Mouse (Mus musculus) neural tube, embryonic 15.5 days (tissue): ENCODE data around the gene Elf1. TPM values are rescaled to one million over a fixed set of nuclear protein-coding genes. Genes with fewer than 3 reads are reported as not detected.

Experiments
- ATAC-seq: fragments of 200-750 bp; cut with Nextera tagmentation; 2 replicates; pipeline ENCODE4 v1.8.0; 2017; ENCODE audit warnings: mild to moderate bottlenecking, moderate TSS enrichment, moderate library complexity; ENCODE audit not compliant: low FRiP score
- H3K27ac ChIP-seq: fragments of 300-500 bp; sonication (generic); replicated peaks from 2 replicates; pipeline ENCODE4 v1.5.1; 2015; ENCODE audit warnings: mild to moderate bottlenecking, inconsistent platforms
- H3K27me3 ChIP-seq: fragments of 300-500 bp; sonication (generic); replicated peaks from 2 replicates; pipeline ENCODE4 v1.6.1; 2015; ENCODE audit warnings: inconsistent platforms
- H3K36me3 ChIP-seq: fragments of 300-500 bp; sonication (generic); 2 replicates; pipeline ENCODE4 v1.6.1; 2015; ENCODE audit warnings: inconsistent platforms
- H3K4me1 ChIP-seq: fragments of 300-500 bp; sonication (generic); 2 replicates; pipeline ENCODE4 v1.6.1; 2015; ENCODE audit warnings: inconsistent platforms
- H3K4me2 ChIP-seq: fragments of 300-500 bp; sonication (generic); 2 replicates; pipeline ENCODE4 v1.6.1; 2015; ENCODE audit warnings: inconsistent platforms, mild to moderate bottlenecking, moderate library complexity
- H3K4me3 ChIP-seq: fragments of 300-500 bp; sonication (generic); replicated peaks from 2 replicates; pipeline ENCODE4 v1.5.1; 2015; ENCODE audit warnings: mild to moderate bottlenecking, inconsistent platforms
- H3K9ac ChIP-seq: fragments of 300-500 bp; sonication (generic); replicated peaks from 2 replicates; pipeline ENCODE4 v1.6.1; 2015; ENCODE audit warnings: mild to moderate bottlenecking, inconsistent platforms
- H3K9me3 ChIP-seq: fragments of 300-500 bp; sonication (generic); replicated peaks from 2 replicates; pipeline ENCODE4 v1.6.1; 2016; ENCODE audit warnings: inconsistent platforms
- WGBS: fragments of 180-500 bp; shearing (Covaris S2); methylation state at CpG from one replicate; pipeline ENCODE4 v1.1.7; 2015; ENCODE audit warnings: mixed read lengths; 5-methylcytosine and 5-hydroxymethylcytosine counted together
- microRNA-seq: library from miRNA; unstranded; fragments of <30 nt; microRNA quantifications from one replicate; pipeline ENCODE4, GENCODE M21; 2017
- polyA plus RNA-seq: library from polyadenylated mRNA; unstranded; fragments of >200 nt; fragmentation: Nextera tagmentation; extraction: Ambion mirVana; gene quantifications from 2 replicates; pipeline ENCODE4 v1.2.1, GENCODE M21; 2015

The Elf1 gene
- polyA plus RNA-seq, 1 experiment from 2014 or later, result 2.5 TPM

DNA sequence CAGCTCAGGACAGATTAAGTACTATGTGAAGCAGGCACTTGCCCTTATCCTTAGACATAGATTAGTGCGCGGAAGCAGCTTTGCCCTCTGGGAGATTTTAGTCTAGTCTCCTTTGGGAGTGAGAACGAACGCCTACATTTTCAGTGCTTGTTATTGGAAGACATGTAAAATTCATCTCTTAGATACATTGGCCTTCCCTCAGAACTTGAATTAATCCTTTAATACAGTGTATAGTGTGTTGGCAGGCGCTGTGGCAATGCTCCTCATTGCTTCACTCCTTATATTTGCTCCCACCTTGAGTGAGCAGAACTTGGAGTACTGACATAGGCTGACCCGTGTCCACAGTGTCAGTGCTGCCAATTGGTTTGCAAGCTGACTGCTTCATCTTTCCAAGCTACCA is 127.3 kb downstream of the Elf1 start:
- ATAC-seq, result no peak
- Histone ChIP-seq H3K4me1 (no peaks in the 10 kb centered on the region), H3K9me3 (no peaks in the 10 kb centered on the region), H3K4me2 (no peak overlapping the region), H3K9ac (no peak overlapping the region), H3K27ac (no peak overlapping the region), H3K4me3 (no peak overlapping the region), H3K36me3 (peaks cover 75% of the 10 kb centered on the region), H3K27me3 (no peaks in the 10 kb centered on the region)
- WGBS, result 94% methylated on average over 6 of the region's 6 CpGs

DNA sequence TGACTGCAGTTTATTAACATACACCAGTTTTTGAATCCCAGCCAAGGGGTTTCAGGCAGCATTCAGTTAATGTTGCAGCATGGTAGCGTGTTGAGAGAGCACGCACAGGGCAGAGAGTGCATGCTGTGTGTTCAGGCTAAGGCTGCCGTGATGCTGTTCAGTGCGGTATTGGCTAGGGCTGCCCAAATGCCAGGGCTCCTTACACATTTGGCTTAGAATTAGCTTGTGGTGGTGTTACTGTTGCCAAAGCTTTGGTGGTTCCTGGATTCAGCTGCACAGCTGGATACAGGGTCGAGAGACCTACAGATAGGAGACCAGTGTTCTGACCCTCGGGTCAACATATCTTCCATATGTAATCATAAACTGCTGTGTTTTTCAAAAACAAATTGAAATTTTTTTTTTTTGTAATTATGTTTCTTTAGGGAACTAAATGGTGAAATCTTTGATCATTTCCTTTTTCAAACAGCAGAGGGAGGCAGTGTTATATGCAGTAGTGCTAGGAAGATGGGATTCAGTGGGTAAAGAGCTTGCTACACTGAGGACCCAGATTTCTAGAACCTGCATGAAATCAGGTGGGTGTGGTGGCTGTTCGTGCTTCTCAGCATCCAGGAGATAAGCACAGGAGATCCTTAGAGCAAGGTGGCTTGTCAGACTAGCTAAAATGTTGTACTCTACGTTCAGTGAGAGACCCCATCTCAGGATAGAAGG is 136.3 kb downstream of the Elf1 start:
- Histone ChIP-seq H3K27me3 (no peaks in the 10 kb centered on the region), H3K36me3 (peaks cover 52% of the 10 kb centered on the region), H3K4me1 (no peaks in the 10 kb centered on the region), H3K27ac (no peak overlapping the region), H3K9ac (no peak overlapping the region), H3K4me2 (no peak overlapping the region), H3K4me3 (no peak overlapping the region), H3K9me3 (no peaks in the 10 kb centered on the region)
- peak; percentile 84 for ATAC-seq
- 79% methylated on average over 8 of the region's 8 CpGs for WGBS

GRCm38 (mm10) chr14:79619802-79620201 is 138.8 kb downstream of the Elf1 start:
- ATAC-seq, result no peak
- H3K9me3 ChIP-seq, result no peaks in the 10 kb centered on the region
- no peak overlapping the region for H3K4me3 ChIP-seq
- WGBS, result 93% methylated on average over 7 of the region's 7 CpGs
- H3K27ac ChIP-seq, result no peak overlapping the region
- peaks cover 44% of the 10 kb centered on the region for H3K36me3 ChIP-seq
- H3K4me1 ChIP-seq, result no peaks in the 10 kb centered on the region
- no peak overlapping the region for H3K4me2 ChIP-seq
- no peaks in the 10 kb centered on the region for H3K27me3 ChIP-seq
- H3K9ac ChIP-seq, result no peak overlapping the region

DNA sequence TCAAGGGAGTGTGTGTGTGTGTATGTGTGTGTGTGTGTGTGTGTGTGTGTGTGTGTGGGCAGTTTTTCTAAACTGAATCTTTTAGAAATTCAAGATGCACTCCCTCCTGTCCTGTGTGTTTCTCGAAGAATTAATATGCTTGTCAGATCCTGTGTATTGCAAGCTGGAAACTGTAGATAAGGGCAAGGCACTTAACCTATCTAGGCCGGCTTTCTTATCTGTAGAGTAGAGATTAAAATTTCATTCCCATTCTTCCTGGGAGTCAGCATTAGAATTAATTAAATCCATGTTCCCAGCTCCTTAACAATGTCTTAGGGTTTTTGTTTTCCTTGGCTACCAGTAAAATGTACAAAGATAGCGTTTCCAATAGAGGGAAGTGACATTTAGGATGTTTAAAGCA is 140.1 kb downstream of the Elf1 start:
- Histone ChIP-seq H3K27me3 (no peaks in the 10 kb centered on the region), H3K4me1 (no peaks in the 10 kb centered on the region), H3K27ac (no peak overlapping the region), H3K9me3 (no peaks in the 10 kb centered on the region), H3K9ac (no peak overlapping the region), H3K36me3 (peaks cover 46% of the 10 kb centered on the region), H3K4me3 (no peak overlapping the region), H3K4me2 (no peak overlapping the region)
- WGBS, result 86% methylated on average over 3 of the region's 3 CpGs
- ATAC-seq, result no peak

Small RNA genes lying within 50 kb of the gene (microRNA-seq; reads per million reads assigned to microRNA genes)
- gene Gm27857, result not detected

Other genes starting within 250 kb of the Elf1 start
- not detected in 2 replicates for gene Zfp957, start 233.8 kb upstream of the Elf1 start, polyA plus RNA-seq
- gene Rgcc, start 179.5 kb upstream of the Elf1 start, polyA plus RNA-seq, result 36.1 and 89.6 TPM in 2 replicates
- 15.6 and 20.5 TPM in 2 replicates for gene Naa16, start 90.4 kb upstream of the Elf1 start, polyA plus RNA-seq
- 12.2 and 12.8 TPM in 2 replicates for gene Mtrf1, start 83.4 kb upstream of the Elf1 start, polyA plus RNA-seq
- gene Kbtbd7, start 54.7 kb upstream of the Elf1 start, polyA plus RNA-seq, result 16.3 and 17.6 TPM in 2 replicates
- 1.6 and 2.2 TPM in 2 replicates for gene Kbtbd6, start 29.4 kb upstream of the Elf1 start, polyA plus RNA-seq
- 40.0 and 41.8 TPM in 2 replicates for gene Wbp4, start 326 bp downstream of the Elf1 start, polyA plus RNA-seq
- gene Sugt1, start 106.5 kb downstream of the Elf1 start, polyA plus RNA-seq, result 93.9 and 101 TPM in 2 replicates
- 15.9 and 21.9 TPM in 2 replicates for gene Cnmd, start 181.0 kb downstream of the Elf1 start, polyA plus RNA-seq